ENCODE assay signal across 22 mouse cellular contexts in the genomic region with DNA sequence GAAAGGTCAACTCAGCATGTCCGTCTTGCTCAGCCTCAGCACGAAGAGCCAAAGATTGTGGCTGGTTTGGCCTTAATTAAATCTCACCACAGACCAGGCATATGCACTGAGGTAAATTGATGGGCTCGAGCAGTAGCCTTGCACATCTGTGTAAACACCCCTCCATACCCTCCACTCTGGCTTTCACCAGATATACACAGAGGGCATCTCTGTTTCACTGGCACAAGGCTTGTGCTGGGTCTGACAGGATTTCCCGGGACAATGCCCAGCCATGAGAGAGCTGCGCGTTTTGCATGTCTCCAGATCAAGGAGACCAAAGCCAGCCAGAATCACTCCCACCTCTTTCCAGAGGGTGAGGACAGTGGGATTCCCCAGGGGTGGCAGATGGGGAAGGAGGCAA. TPM values are rescaled to one million over a fixed set of nuclear protein-coding genes. Genes with fewer than 3 reads are reported as not detected.
DNase-seq lines count a peak whose midpoint lies in the region; TF ChIP-seq lines count a peak whose summit lies in the region.
"Had no signal": no experiment of that assay in that cellular context is flagged by ENCODE, and none has a peak within 500 bp of the region (broad histone marks: within the 10 kb centered on the region; RNA-seq: fewer than 3 reads in every experiment).

No protein-coding gene starts in this region.

- no peak for TF ChIP-seq EP300 in heart, adult 2 months (IDR thresholded peaks at IDR 0.05; ENCODE audit: insufficient read depth, low read depth, low read length)

- H3K79me2 ChIP-seq in heart, adult 2 months (replicated peaks; ENCODE audit: control insufficient read depth, insufficient read depth, low read length) = no peaks in the 10 kb centered on the region

- H3K9ac ChIP-seq in heart, adult 2 months (ENCODE audit: low read depth, low read length) = no peak overlapping the region
- H3K9ac ChIP-seq: embryonic facial prominence, embryonic 13.5 days; embryonic facial prominence, embryonic 15.5 days; forebrain, embryonic 12.5 days had no signal

- H3K27ac ChIP-seq in heart, embryonic 10.5 days = no peak overlapping the region
- H3K27ac ChIP-seq in heart, adult 2 months = no peak overlapping the region
- H3K27ac ChIP-seq: embryonic facial prominence, embryonic 13.5 days; embryonic facial prominence, embryonic 15.5 days; forebrain, embryonic 10.5 days; forebrain, embryonic 12.5 days had no signal

- H3K4me1 ChIP-seq in heart, embryonic 10.5 days = no peaks in the 10 kb centered on the region
- H3K4me1 ChIP-seq in heart, adult 2 months (ENCODE audit: control insufficient read depth, insufficient read depth, low read length) = no peaks in the 10 kb centered on the region
- H3K4me1 ChIP-seq: embryonic facial prominence, embryonic 13.5 days; embryonic facial prominence, embryonic 15.5 days; forebrain, embryonic 10.5 days; forebrain, embryonic 12.5 days had no signal

- H3K4me3 ChIP-seq in heart, embryonic 10.5 days = no peak overlapping the region
- H3K4me3 ChIP-seq in heart, adult 2 months = no peak overlapping the region
- H3K4me3 ChIP-seq: embryonic facial prominence, embryonic 13.5 days; embryonic facial prominence, embryonic 15.5 days; erythroblast, embryonic 14.5 days; forebrain, embryonic 10.5 days; forebrain, embryonic 12.5 days had no signal

- peak; percentile 22 to 28 for DNase-seq in cerebellum, postnatal 10 days
- no peak for DNase-seq in cerebellum, adult 9-11 months
- peak; percentile 64 for DNase-seq in heart, embryonic 10.5 days (ENCODE audit: low spot score)
- no peak for DNase-seq in heart, adult 2 months
- DNase-seq in spleen, adult 18-20 months = no peak
- DNase-seq: adrenal gland, adult 2 months; adrenal gland, postnatal 10 days; adrenal gland, postnatal 25 days; B cell, adult 2 months; cerebellum, adult 11 months; cerebellum, adult 18-20 months; cerebellum, adult 8-10 months; cerebellum, postnatal 36 days; embryo, embryonic 11 days had no signal

- no peak for TF ChIP-seq CTCF in heart, adult 2 months (IDR thresholded peaks at IDR 0.05)

- intact Hi-C loops in heart, adult 2 months (cut with DNase I) = no loop called here

- no peaks in the 10 kb centered on the region for H3K9me3 ChIP-seq in heart, embryonic 10.5 days
- H3K9me3 ChIP-seq: embryonic facial prominence, embryonic 13.5 days; embryonic facial prominence, embryonic 15.5 days; forebrain, embryonic 10.5 days; forebrain, embryonic 12.5 days; G1E had no signal

- H3K27me3 ChIP-seq in heart, embryonic 10.5 days (ENCODE audit: insufficient read depth, poor library complexity, severe bottlenecking) = peaks cover 6% of the 10 kb centered on the region; the same call in 1 of the 2 replicates
- H3K27me3 ChIP-seq in heart, adult 2 months (ENCODE audit: control insufficient read depth, insufficient read depth, low read length) = no peaks in the 10 kb centered on the region
- H3K27me3 ChIP-seq: embryonic facial prominence, embryonic 13.5 days; embryonic facial prominence, embryonic 15.5 days; forebrain, embryonic 12.5 days had no signal

- 83% methylated on average over 6 of the region's 6 CpGs for WGBS in heart, embryonic 10.5 days
- 87% methylated on average over 6 of the region's 6 CpGs for WGBS in heart, adult 2 months

- TF ChIP-seq POLR2A in heart, adult 2 months (IDR thresholded peaks at IDR 0.05; ENCODE audit: insufficient read depth, low read depth, low read length) = no peak

- H3K36me3 ChIP-seq in heart, embryonic 10.5 days = no peaks in the 10 kb centered on the region
- no peaks in the 10 kb centered on the region for H3K36me3 ChIP-seq in heart, adult 2 months (ENCODE audit: control insufficient read depth, insufficient read depth, low read length)
- H3K36me3 ChIP-seq: embryonic facial prominence, embryonic 13.5 days; embryonic facial prominence, embryonic 15.5 days; forebrain, embryonic 10.5 days; forebrain, embryonic 12.5 days; G1E had no signal

RNA-seq across cellular contexts. Expression of gene Ret, which starts 52.5 kb away (rescaled TPM):
- 0.06 and 1.3 TPM in 2 replicates for polyA plus RNA-seq in heart, embryonic 10.5 days (2016; fragmentation: Nextera tagmentation; extraction: Ambion mirVana)
- 1 to 10 TPM; 2.7 to 5.8 TPM for total RNA-seq in heart, adult 2 months (2021)
- polyA plus RNA-seq in heart, adult 2 months (2012; rRNA removed) = 2.8 and 6.0 TPM in 2 replicates
- total RNA-seq: CH12.LX; common myeloid progenitor, adult 5-6 weeks had no signal
- polyA plus RNA-seq: erythroblast, embryonic 14.5 days; G1E had no signal

Comparison
In these comparisons a context has a peak if more than half of its experiments do, and no peak if none do; other contexts are left out.
1. DNase-seq: peak in cerebellum, postnatal 10 days (2 of 2) and heart, embryonic 10.5 days (single experiment); none in cerebellum, adult 9-11 months (single experiment), heart, adult 2 months (0 of 2) and spleen, adult 18-20 months (0 of 2).